Mouse (Mus musculus) heart, embryonic 13.5 days (tissue): ENCODE data around the gene Cpox. TPM values are rescaled to one million over a fixed set of nuclear protein-coding genes. Genes with fewer than 3 reads are reported as not detected.

Source experiments
- ATAC-seq: fragments of 200-750 bp; cut with Nextera tagmentation; 2 replicates; pipeline ENCODE4 v1.8.0; 2017; ENCODE audit warnings: moderate TSS enrichment; ENCODE audit not compliant: insufficient number of reproducible peaks, low FRiP score, low TSS enrichment; ENCODE audit errors: extremely low read depth
- H3K27ac ChIP-seq: fragments of 300-500 bp; sonication (generic); replicated peaks from 2 replicates; pipeline ENCODE4 v1.5.1; 2015; ENCODE audit warnings: moderate library complexity, mild to moderate bottlenecking, inconsistent platforms
- H3K27me3 ChIP-seq: fragments of 300-500 bp; sonication (generic); replicated peaks from 2 replicates; pipeline ENCODE4 v1.6.1; 2015; ENCODE audit warnings: mild to moderate bottlenecking, inconsistent platforms
- H3K36me3 ChIP-seq: fragments of 300-500 bp; sonication (generic); 2 replicates; pipeline ENCODE4 v1.6.1; 2015; ENCODE audit warnings: mild to moderate bottlenecking, inconsistent platforms
- H3K4me1 ChIP-seq: fragments of 300-500 bp; sonication (generic); 2 replicates; pipeline ENCODE4 v1.6.1; 2015; ENCODE audit warnings: inconsistent platforms
- H3K4me2 ChIP-seq: fragments of 300-500 bp; sonication (generic); 2 replicates; pipeline ENCODE4 v1.6.1; 2015; ENCODE audit warnings: inconsistent platforms, mild to moderate bottlenecking, moderate library complexity
- H3K4me3 ChIP-seq: fragments of 300-500 bp; sonication (generic); 2 replicates; pipeline ENCODE4 v1.5.1; 2015; ENCODE audit warnings: moderate library complexity, mild to moderate bottlenecking, inconsistent platforms
- H3K9ac ChIP-seq: fragments of 300-500 bp; sonication (generic); 2 replicates; pipeline ENCODE4 v1.6.1; 2015; ENCODE audit warnings: inconsistent platforms, mild to moderate bottlenecking, moderate library complexity
- H3K9me3 ChIP-seq: fragments of 300-500 bp; sonication (generic); 2 replicates; pipeline ENCODE4 v1.6.1; 2016; ENCODE audit warnings: inconsistent platforms
- WGBS: fragments of 180-500 bp; shearing (Covaris S2); methylation state at CpG from one replicate; pipeline ENCODE4 v1.1.7; 2015; ENCODE audit warnings: mixed read lengths; 5-methylcytosine and 5-hydroxymethylcytosine counted together
- polyA plus RNA-seq: library from polyadenylated mRNA; unstranded; fragments of >200 nt; fragmentation: Nextera tagmentation; extraction: Ambion mirVana; gene quantifications from 2 replicates; pipeline ENCODE4 v1.2.1, GENCODE M21; 2015

Gene Cpox
- polyA plus RNA-seq, 1 experiment from 2014 or later = 26.9 TPM

- no peaks in the 10 kb centered on the region for H3K9me3 ChIP-seq
- H3K4me3 ChIP-seq = no peak overlapping the region
- H3K27ac ChIP-seq = no peak overlapping the region
- no peaks in the 10 kb centered on the region for H3K36me3 ChIP-seq
- 73% methylated on average over 12 of the region's 12 CpGs for WGBS
- H3K9ac ChIP-seq = no peak overlapping the region
- ATAC-seq = no peak
- H3K27me3 ChIP-seq = no peaks in the 10 kb centered on the region
- no peak overlapping the region for H3K4me2 ChIP-seq
- peaks cover 25% of the 10 kb centered on the region for H3K4me1 ChIP-seq
Measured at GRCm38 (mm10) chr16:58700816-58701424, 30.8 kb downstream of the Cpox start.

- Histone ChIP-seq H3K27ac (no peak overlapping the region), H3K4me1 (peaks cover 25% of the 10 kb centered on the region), H3K4me2 (no peak overlapping the region), H3K9me3 (no peaks in the 10 kb centered on the region), H3K36me3 (no peaks in the 10 kb centered on the region), H3K4me3 (no peak overlapping the region), H3K27me3 (no peaks in the 10 kb centered on the region), H3K9ac (no peak overlapping the region)
- WGBS = 38% methylated on average over 6 of the region's 6 CpGs
- no peak for ATAC-seq
Measured at GRCm38 (mm10) chr16:58701779-58702178, 31.7 kb downstream of the Cpox start.

- ATAC-seq = no peak
- Histone ChIP-seq H3K36me3 (no peaks in the 10 kb centered on the region), H3K4me1 (peaks cover 25% of the 10 kb centered on the region), H3K27ac (no peak overlapping the region), H3K4me2 (no peak overlapping the region), H3K9me3 (no peaks in the 10 kb centered on the region), H3K9ac (no peak overlapping the region), H3K27me3 (no peaks in the 10 kb centered on the region), H3K4me3 (no peak overlapping the region)
- WGBS = 74% methylated on average over 10 of the region's 10 CpGs
Measured at GRCm38 (mm10) chr16:58702329-58702932, 32.3 kb downstream of the Cpox start.

GRCm38 (mm10) chr16:58703382-58704124, 33.5 kb downstream of the Cpox start:
- Histone ChIP-seq H3K4me1 (peaks cover 25% of the 10 kb centered on the region), H3K9me3 (no peaks in the 10 kb centered on the region), H3K27me3 (no peaks in the 10 kb centered on the region), H3K9ac (no peak overlapping the region), H3K4me3 (peak overlapping the region; percentile 24; the same call in 1 of the 2 replicates), H3K36me3 (no peaks in the 10 kb centered on the region), H3K27ac (peak overlapping the region; percentile 61), H3K4me2 (peak overlapping the region; percentile 52)
- ATAC-seq = no peak
- WGBS = 9% methylated on average over 10 of the region's 10 CpGs

- H3K4me3 ChIP-seq = no peak overlapping the region
- H3K9ac ChIP-seq = no peak overlapping the region
- H3K27ac ChIP-seq = no peak overlapping the region
- H3K27me3 ChIP-seq = no peaks in the 10 kb centered on the region
- H3K9me3 ChIP-seq = no peaks in the 10 kb centered on the region
- no peak for ATAC-seq
- H3K4me2 ChIP-seq = no peak overlapping the region
- peaks cover 25% of the 10 kb centered on the region for H3K4me1 ChIP-seq
- no peaks in the 10 kb centered on the region for H3K36me3 ChIP-seq
Measured at GRCm38 (mm10) chr16:58704999-58705398, 34.9 kb downstream of the Cpox start.

GRCm38 (mm10) chr16:58707276-58707905, 37.3 kb downstream of the Cpox start:
- H3K4me2 ChIP-seq = no peak overlapping the region
- H3K27me3 ChIP-seq = no peaks in the 10 kb centered on the region
- no peak overlapping the region for H3K27ac ChIP-seq
- no peak overlapping the region for H3K4me3 ChIP-seq
- no peaks in the 10 kb centered on the region for H3K9me3 ChIP-seq
- WGBS = 83% methylated on average over 4 of the region's 4 CpGs
- no peaks in the 10 kb centered on the region for H3K36me3 ChIP-seq
- peaks cover 19% of the 10 kb centered on the region for H3K4me1 ChIP-seq
- ATAC-seq = no peak
- H3K9ac ChIP-seq = no peak overlapping the region

GRCm38 (mm10) chr16:58708601-58709475, 38.7 kb downstream of the Cpox start:
- Histone ChIP-seq H3K4me3 (no peak overlapping the region), H3K4me1 (peaks cover 7% of the 10 kb centered on the region), H3K27ac (no peak overlapping the region), H3K27me3 (no peaks in the 10 kb centered on the region), H3K4me2 (no peak overlapping the region), H3K9me3 (no peaks in the 10 kb centered on the region), H3K9ac (no peak overlapping the region), H3K36me3 (no peaks in the 10 kb centered on the region)
- no peak for ATAC-seq
- WGBS = 78% methylated on average over 3 of the region's 3 CpGs

- ATAC-seq = no peak
- 0 out of 2 replicates have a peak, but pooled peaks cover under 1% of the 10 kb centered on the region for H3K4me1 ChIP-seq
- 76% methylated on average over 4 of the region's 4 CpGs for WGBS
- H3K36me3 ChIP-seq = no peaks in the 10 kb centered on the region
- no peaks in the 10 kb centered on the region for H3K9me3 ChIP-seq
- H3K4me3 ChIP-seq = no peak overlapping the region
- no peak overlapping the region for H3K9ac ChIP-seq
- H3K4me2 ChIP-seq = no peak overlapping the region
- no peak overlapping the region for H3K27ac ChIP-seq
- H3K27me3 ChIP-seq = no peaks in the 10 kb centered on the region
Measured at GRCm38 (mm10) chr16:58709536-58709935, 39.4 kb downstream of the Cpox start.

GRCm38 (mm10) chr16:58712221-58712620, 42.1 kb downstream of the Cpox start:
- ATAC-seq = no peak
- Histone ChIP-seq H3K36me3 (no peaks in the 10 kb centered on the region), H3K27ac (no peak overlapping the region), H3K4me1 (no peaks in the 10 kb centered on the region), H3K9me3 (no peaks in the 10 kb centered on the region), H3K27me3 (no peaks in the 10 kb centered on the region), H3K4me3 (no peak overlapping the region), H3K4me2 (no peak overlapping the region), H3K9ac (no peak overlapping the region)
- 73% methylated on average over 8 of the region's 8 CpGs for WGBS

GRCm38 (mm10) chr16:58713128-58713527, 43.0 kb downstream of the Cpox start:
- H3K4me1 ChIP-seq = no peaks in the 10 kb centered on the region
- H3K9me3 ChIP-seq = no peaks in the 10 kb centered on the region
- ATAC-seq = no peak
- H3K4me2 ChIP-seq = no peak overlapping the region
- H3K9ac ChIP-seq = no peak overlapping the region
- no peaks in the 10 kb centered on the region for H3K36me3 ChIP-seq
- H3K27me3 ChIP-seq = no peaks in the 10 kb centered on the region
- H3K27ac ChIP-seq = no peak overlapping the region
- H3K4me3 ChIP-seq = no peak overlapping the region
- 72% methylated on average over 1 of the region's 1 CpGs for WGBS

GRCm38 (mm10) chr16:58715018-58715417, 44.9 kb downstream of the Cpox start:
- no peak for ATAC-seq
- WGBS = 53% methylated on average over 4 of the region's 4 CpGs
- H3K9ac ChIP-seq = no peak overlapping the region
- no peaks in the 10 kb centered on the region for H3K4me1 ChIP-seq
- no peak overlapping the region for H3K4me3 ChIP-seq
- no peak overlapping the region for H3K4me2 ChIP-seq
- no peaks in the 10 kb centered on the region for H3K36me3 ChIP-seq
- no peaks in the 10 kb centered on the region for H3K9me3 ChIP-seq
- no peaks in the 10 kb centered on the region for H3K27me3 ChIP-seq
- no peak overlapping the region for H3K27ac ChIP-seq
